Mouse (Mus musculus) megakaryocyte, embryonic 14.5 days (primary cell): ENCODE data around the gene Tgds. TPM values are rescaled to one million over a fixed set of nuclear protein-coding genes. Genes with fewer than 3 reads are reported as not detected.
"Not testable (repeated sequence)": the region's sequence is repeated elsewhere in the genome, so short reads cannot be mapped to it uniquely, and the experiment has no call there.

Experiments used
- H3K27me3 ChIP-seq: replicated peaks from 2 replicates; pipeline ENCODE3; 2012; ENCODE audit warnings: inconsistent platforms
- H3K36me3 ChIP-seq: replicated peaks from 2 replicates; pipeline ENCODE3; 2012; ENCODE audit warnings: low read length, inconsistent platforms, mixed read lengths
- H3K4me1 ChIP-seq: 2 replicates; pipeline ENCODE4 v1.6.1; 2012; ENCODE audit warnings: inconsistent platforms
- H3K4me3 ChIP-seq: replicated peaks from 2 replicates; pipeline ENCODE3; 2012; ENCODE audit warnings: moderate library complexity, mild to moderate bottlenecking, inconsistent platforms
- H3K9me3 ChIP-seq: 2 replicates; pipeline ENCODE4 v1.6.1; 2012; ENCODE audit warnings: inconsistent platforms
- FLI1 ChIP-seq: IDR thresholded peaks from 2 replicates; pipeline ENCODE4 v1.6.1; 2012; ENCODE audit warnings: low read length, inconsistent platforms, mixed read lengths
- GATA1 ChIP-seq: IDR thresholded peaks from 3 replicates; pipeline ENCODE4 v1.6.1; 2012; ENCODE audit warnings: mixed read lengths, low read length, inconsistent platforms, borderline replicate concordance
- polyA plus RNA-seq: library from polyadenylated mRNA; stranded (reverse); fragments of >175 nt; gene quantifications from 2 replicates; pipeline ENCODE4 v1.2.3, GENCODE M21; 2012; ENCODE audit warnings: low replicate concordance; ENCODE audit not compliant: insufficient read depth

The Tgds gene
- polyA plus RNA-seq, 1 experiment = 5.5 TPM

DNA sequence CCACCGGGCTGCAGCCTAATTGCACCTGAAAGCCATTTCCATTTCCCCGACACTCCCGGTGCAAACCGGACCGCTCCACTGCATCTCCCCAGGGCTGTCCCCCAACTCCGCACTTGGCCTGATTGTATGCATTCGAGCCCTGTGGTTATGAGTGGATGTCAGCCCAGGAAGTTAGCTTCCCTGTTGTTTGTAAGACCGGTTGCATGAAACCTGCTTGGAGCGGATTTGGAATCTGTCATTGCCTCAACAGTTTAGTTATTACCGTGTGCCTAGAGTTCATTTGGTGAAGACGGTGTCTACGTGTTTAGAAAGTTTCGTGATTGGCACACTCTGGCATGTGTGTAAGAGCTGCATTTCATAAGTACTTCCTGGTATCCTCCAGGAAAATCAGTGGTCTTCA, 4.9 kb upstream of the Tgds start:
- no peak for TF ChIP-seq FLI1
- Histone ChIP-seq H3K4me3 (peak overlapping the region; percentile 96), H3K36me3 (peaks cover 33% of the 10 kb centered on the region), H3K27me3 (no peaks in the 10 kb centered on the region), H3K4me1 (peaks cover 27% of the 10 kb centered on the region), H3K9me3 (peaks cover 6% of the 10 kb centered on the region; the same call in 1 of the 2 replicates)

DNA sequence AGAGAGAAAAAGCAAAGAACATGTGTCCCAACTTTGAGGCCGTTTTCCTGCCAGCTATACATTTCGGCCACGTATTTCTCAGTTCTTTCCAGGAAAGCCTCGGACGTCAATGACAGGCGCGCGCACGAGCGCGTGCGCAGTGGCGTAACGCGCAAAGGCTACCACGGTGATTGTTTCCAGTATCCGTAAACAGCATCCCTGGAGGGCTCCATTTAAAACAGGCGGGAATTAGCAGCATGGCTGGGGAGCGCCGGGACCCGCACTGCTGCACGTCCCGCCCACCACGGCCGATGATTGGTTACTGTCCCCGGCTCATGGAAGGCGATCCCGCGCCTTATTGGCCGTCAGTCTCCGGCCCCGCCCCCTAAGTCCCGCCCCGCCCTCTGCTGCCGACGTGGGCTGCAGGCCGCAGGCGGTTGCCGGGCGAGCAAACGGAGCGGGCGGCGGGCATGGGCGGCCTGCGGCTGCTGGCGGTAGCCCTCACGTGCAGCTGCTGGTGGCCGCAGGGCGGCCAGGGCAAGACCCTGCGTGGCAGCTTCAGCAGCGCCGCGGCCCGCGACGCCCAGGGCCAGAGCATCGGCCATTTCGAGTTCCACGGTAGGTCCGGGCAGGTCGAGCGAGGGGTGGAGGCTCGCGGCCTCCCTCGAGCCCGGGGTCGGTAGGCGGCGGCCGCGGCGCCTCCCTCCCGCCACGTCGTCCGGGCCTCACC, 4.3 kb upstream of the Tgds start, which contains the start of gene Gpr180:
Gene Gpr180 (plus strand): TSS at position 415 of the 709 bp plus-strand sequence.
- H3K4me1 ChIP-seq = peaks cover 27% of the 10 kb centered on the region
- H3K27me3 ChIP-seq = no peaks in the 10 kb centered on the region
- H3K9me3 ChIP-seq = peaks cover 6% of the 10 kb centered on the region; the same call in 1 of the 2 replicates
- peak within 1 kb of the TSS; percentile 96 for H3K4me3 ChIP-seq
- H3K36me3 ChIP-seq = peaks cover 28% of the 10 kb centered on the region
- no peak; the same call in 1 of the 2 replicates for TF ChIP-seq FLI1

DNA sequence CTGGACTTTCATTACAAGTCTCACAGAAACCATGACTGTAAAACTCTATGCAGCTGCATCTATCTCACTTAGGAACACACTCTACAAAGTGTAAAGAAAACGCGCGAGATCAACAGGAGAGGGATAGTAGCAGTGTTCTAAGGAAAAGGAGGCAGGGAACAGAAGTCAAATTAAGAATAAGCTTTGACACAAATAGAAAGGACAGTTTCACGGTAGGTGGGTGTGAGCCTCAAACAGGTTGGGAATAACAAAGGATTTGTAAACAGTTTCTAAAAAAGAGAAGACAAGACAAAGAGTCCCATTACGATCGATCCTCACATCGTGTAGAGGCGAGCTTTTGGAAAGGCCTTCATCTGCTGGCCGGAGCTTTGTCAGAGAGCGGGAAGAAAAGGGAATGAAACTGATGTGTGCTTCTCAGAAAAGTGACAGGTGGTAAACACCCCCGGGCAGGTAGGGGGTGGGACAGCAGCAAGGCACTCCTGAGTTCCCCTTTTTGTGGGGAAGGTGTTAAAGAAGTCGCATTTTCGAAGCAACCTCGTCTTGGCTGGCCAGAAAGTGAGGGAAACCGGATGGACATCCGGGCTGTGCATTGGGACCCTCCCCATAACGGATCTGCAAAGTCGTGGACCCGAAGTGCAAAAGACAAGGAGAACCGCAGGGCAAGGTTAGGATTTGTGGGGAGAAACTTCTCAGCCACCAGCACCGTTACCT, 469 bp downstream of the Tgds start:
- H3K4me1 ChIP-seq = peaks cover 45% of the 10 kb centered on the region
- peak overlapping the region; percentile 93 for H3K4me3 ChIP-seq
- H3K36me3 ChIP-seq = peaks cover 37% of the 10 kb centered on the region
- TF ChIP-seq FLI1 = no peak
- TF ChIP-seq GATA1 = no peak
- H3K27me3 ChIP-seq = no peaks in the 10 kb centered on the region
- H3K9me3 ChIP-seq = peaks cover 6% of the 10 kb centered on the region; the same call in 1 of the 2 replicates

DNA sequence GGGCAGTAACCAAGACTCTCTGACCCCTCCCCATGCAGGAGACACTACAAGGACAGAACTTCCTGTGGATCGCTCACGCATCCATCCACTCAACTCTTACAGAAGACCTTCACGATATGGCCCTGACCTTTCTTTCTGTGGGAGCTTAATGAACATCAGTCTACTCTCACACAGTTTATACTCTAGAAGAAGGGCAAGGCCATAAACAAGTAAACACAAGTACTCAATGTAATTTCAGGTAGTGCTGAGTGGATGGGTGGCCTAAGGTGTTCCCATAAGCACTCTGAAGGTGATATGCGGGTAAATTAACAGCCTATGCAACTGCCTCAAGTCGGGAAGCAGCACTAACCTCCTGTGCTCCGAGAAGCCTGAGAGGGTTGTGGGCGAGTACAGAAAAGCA, 1.1 kb downstream of the Tgds start:
- no peak for TF ChIP-seq FLI1
- TF ChIP-seq GATA1 = no peak
- H3K27me3 ChIP-seq = no peaks in the 10 kb centered on the region
- H3K4me1 ChIP-seq = peaks cover 44% of the 10 kb centered on the region
- peak overlapping the region; percentile 93 for H3K4me3 ChIP-seq
- peaks cover 6% of the 10 kb centered on the region; the same call in 1 of the 2 replicates for H3K9me3 ChIP-seq
- H3K36me3 ChIP-seq = peaks cover 43% of the 10 kb centered on the region

DNA sequence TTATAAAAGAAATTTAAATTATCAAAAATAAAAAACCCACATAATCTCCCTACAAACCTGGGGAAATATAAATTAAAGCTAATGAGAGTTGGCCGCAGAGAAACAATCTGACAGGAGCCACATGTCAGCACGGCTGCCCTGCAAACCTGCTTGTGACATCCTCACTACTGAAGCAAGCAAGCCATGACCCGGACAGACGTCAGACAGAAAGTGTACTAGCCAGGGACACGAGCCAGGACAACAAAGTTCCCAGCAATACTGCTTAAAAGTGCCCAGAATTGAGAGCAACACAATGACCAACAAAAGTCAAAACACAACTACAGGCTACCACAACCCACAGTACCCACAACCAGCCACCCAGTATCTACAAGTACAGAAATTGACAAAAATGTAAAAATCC, 6.3 kb downstream of the Tgds start:
- Histone ChIP-seq H3K4me1 (peaks cover 57% of the 10 kb centered on the region), H3K4me3 (no peak overlapping the region), H3K36me3 (peaks cover 89% of the 10 kb centered on the region), H3K9me3 (no peaks in the 10 kb centered on the region), H3K27me3 (no peaks in the 10 kb centered on the region)
- TF ChIP-seq GATA1 (no peak), FLI1 (no peak)

DNA sequence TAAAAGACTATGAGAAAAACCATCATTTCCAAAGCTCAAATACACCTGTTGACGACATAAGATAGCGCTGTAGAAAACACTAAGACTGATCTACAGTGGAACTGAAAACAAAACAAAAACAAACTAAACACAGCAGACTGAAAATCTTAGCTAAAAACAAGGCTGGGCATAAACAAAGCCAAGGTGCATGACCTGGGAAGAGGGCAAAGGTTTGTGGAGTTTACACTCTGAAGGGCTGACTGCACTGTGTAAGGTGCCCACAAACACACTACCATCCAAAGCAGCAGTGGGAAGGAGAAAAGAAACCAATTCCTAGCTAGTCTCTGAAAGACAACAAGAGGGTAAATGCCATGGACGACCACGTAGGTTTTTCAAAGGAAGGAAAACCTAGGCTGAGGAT, 7.8 kb downstream of the Tgds start:
- TF ChIP-seq GATA1 (no peak), FLI1 (no peak)
- Histone ChIP-seq H3K36me3 (peaks cover 94% of the 10 kb centered on the region), H3K4me1 (peaks cover 46% of the 10 kb centered on the region), H3K27me3 (no peaks in the 10 kb centered on the region), H3K4me3 (no peak overlapping the region), H3K9me3 (no peaks in the 10 kb centered on the region)

DNA sequence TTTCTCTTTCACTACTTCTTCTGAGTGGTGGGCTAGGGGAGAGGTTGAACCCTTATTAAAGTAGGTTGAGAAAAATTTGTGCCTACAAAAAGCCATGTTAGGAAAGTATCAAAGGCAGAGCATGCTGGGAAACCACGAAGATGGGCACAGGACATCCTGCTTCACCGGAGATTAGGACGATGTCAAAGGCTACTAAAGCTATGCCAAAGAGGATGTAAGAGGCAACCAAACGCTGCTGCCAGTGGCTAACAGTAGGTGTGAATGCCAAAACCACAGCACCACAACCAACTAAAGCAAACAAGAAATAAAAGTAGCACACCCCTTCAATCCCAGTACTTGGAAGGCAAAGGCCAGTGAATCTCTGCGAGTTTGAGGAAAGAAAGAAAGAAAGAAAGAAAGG, 8.4 kb downstream of the Tgds start:
- peak overlapping the region; percentile 23 for H3K4me3 ChIP-seq
- H3K27me3 ChIP-seq = no peaks in the 10 kb centered on the region
- no peak for TF ChIP-seq GATA1
- TF ChIP-seq FLI1 = no peak
- H3K9me3 ChIP-seq = no peaks in the 10 kb centered on the region
- H3K4me1 ChIP-seq = peaks cover 43% of the 10 kb centered on the region
- peaks cover 94% of the 10 kb centered on the region for H3K36me3 ChIP-seq

DNA sequence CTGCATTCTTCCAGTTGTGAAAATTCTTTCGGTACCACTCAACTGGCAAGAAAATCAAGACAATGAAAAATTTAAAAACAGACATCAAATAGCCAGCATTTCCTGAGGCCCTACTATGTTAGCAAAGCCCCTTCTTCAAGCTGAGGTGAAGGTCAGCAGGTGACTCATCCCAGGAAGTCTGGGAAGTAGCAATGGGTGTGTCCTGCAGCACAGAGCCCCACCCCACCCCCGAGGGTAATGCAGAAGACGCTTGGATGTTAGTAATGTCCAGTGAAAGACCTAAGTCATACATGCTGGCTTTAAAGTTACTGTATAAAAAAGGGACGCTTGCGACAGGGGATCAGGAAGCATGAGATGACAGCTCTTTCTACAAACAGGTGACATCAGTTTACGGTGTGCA, 19.4 kb downstream of the Tgds start:
- peaks cover 17% of the 10 kb centered on the region for H3K4me1 ChIP-seq
- H3K27me3 ChIP-seq = no peaks in the 10 kb centered on the region
- H3K36me3 ChIP-seq = peaks cover 73% of the 10 kb centered on the region
- TF ChIP-seq GATA1 (no peak), FLI1 (no peak)
- H3K9me3 ChIP-seq = peaks cover 5% of the 10 kb centered on the region; the same call in 1 of the 2 replicates
- no peak overlapping the region for H3K4me3 ChIP-seq

DNA sequence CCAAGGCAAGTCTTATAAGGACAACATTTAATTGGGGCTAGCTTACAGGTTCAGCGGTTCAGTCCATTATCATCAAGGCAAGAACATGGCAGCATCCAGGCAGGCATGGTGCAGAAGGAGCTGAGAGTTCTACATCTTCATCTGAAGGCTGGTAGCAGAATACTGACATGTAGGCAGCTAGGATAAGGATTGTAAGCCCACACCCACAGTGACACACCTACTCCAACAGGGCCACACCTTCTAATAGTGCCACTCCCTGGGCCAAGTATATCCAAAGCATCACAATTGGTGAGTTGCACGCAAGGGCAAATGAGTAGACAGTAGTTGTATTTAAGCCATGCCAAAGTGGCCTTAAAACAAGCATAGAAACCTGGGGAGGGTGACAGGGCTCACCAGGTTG, 25.1 kb downstream of the Tgds start:
- H3K4me1 ChIP-seq, H3K4me3 ChIP-seq, H3K27me3 ChIP-seq: not testable (repeated sequence)
- peaks cover 17% of the 10 kb centered on the region for H3K36me3 ChIP-seq
- H3K9me3 ChIP-seq = peaks cover 27% of the 10 kb centered on the region

DNA sequence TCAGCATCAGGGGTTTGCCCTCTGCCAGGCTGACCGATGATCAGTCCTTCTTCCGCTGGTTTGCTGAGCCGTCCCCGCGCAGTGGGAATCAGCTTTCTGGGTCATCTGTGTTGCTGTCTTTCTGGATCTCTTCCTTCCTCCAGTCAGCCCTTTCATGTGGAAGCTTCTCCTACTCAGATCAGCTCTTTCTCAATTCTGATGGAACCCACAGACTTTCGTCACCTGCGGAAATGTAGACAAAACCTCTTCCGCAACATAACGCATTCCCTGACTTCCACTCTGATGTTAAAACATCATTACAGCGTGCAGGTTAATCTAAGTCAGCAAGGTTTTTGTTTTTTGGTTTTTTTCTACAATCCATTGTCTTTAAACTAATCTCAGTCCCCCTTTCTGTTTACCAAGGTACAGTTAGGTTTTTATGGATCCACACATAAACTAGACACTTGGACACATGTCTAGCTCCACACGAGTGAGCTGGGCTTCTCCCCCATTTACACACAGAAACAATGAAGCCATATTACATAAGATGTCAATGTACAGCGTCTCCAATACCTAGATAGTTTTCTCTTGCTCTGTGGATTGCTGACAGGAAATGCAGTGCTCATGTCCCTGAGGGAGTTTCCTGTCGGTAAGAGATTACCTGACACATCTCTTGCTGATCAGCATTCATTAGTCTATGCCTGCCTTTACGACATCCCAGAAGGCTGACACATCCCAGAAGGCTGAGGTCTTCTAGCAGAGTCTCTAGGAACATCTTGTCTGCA, 31.1 kb downstream of the Tgds start:
- TF ChIP-seq GATA1 (no peak), FLI1 (no peak)
- H3K4me1 ChIP-seq = peaks cover 13% of the 10 kb centered on the region
- H3K36me3 ChIP-seq = no peaks in the 10 kb centered on the region
- peaks cover 18% of the 10 kb centered on the region for H3K9me3 ChIP-seq
- H3K4me3 ChIP-seq = no peak overlapping the region
- H3K27me3 ChIP-seq = peaks cover 1% of the 10 kb centered on the region
